Mouse (Mus musculus): Measurements from ENCODE around the gene Cog1. TPM values are rescaled to one million over a fixed set of nuclear protein-coding genes. Genes with fewer than 3 reads are reported as not detected.
A peak's percentile ranks its signal among the peaks of the same experiment; 100 is the strongest.

Cog1 gene
- total and polyA plus RNA-seq, 3 experiments: 29.4 to 113 (median 37.4) TPM

DNA sequence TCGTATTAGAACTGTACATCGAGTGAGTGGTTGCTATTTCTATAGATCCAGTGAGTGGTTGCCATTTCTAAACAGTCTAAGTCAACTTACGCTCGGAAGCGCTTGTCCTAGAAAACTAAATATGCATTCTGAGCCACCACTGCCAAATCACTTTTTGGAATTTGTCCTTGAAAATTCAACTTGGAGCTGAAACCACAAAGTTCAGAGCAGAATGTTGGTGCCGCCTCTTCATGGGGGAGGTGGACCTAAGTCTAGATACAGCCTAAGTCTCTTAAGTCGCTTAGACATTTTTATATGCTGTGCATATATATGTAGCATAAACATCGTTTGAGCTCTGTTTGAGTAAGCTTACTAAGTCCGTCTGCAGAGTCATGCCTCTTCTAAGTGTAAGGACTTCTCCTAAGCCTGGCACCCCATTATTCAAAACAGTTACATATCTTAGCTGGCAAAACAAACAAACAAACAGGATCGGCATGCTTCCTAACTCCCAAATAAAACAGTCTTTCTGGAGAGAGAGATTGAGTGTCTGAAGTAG is 37.8 kb upstream of the Cog1 start:
- Histone ChIP-seq H3K27me3 (ENCODE audit: control insufficient read depth in 1 of 2, insufficient read depth in 2 of 2, low read length in 2 of 2) (0 out of 4 replicates have a peak, but pooled peaks cover 0 to 2% of the 10 kb centered on the region in 2 experiments), H3K4me1 (ENCODE audit: control insufficient read depth in 1 of 2, insufficient read depth in 2 of 2, low read length in 2 of 2) (no peaks in the 10 kb centered on the region), H3K36me3 (ENCODE audit: control insufficient read depth in 1 of 2, insufficient read depth in 2 of 2, low read length in 2 of 2) (no peaks in the 10 kb centered on the region), H3K4me3 (ENCODE audit: control insufficient read depth in 1 of 2, insufficient read depth in 1 of 2, low read depth in 2 of 2, low read length in 2 of 2) (no peak overlapping the region), H3K9me3 (replicated peaks; ENCODE audit: insufficient read depth, low read length) (no peaks in the 10 kb centered on the region), H3K9ac (ENCODE audit: control insufficient read depth, low read depth, low read length, poor library complexity, severe bottlenecking) (no peak overlapping the region), H3K79me2 (ENCODE audit: control insufficient read depth, insufficient read depth, low read length, poor library complexity) (no peaks in the 10 kb centered on the region), H3K27ac (ENCODE audit: control insufficient read depth, low read depth, low read length) (no peak overlapping the region)
- no peak for DNase-seq (ENCODE audit: low read depth, low spot score)
- TF ChIP-seq EP300 (IDR thresholded peaks at IDR 0.05; ENCODE audit: low read depth in 1 of 2, low read length in 2 of 2) (no peak), MAZ (IDR thresholded peaks at IDR 0.05; ENCODE audit: low read depth, low read length) (no peak), CHD1 (IDR thresholded peaks at IDR 0.05; ENCODE audit: low read depth, low read length) (no peak), ZC3H11A (IDR thresholded peaks at IDR 0.05; ENCODE audit: low read depth, low read length) (no peak), CHD2 (IDR thresholded peaks at IDR 0.05; ENCODE audit: low read length) (no peak), GATA1 (IDR thresholded peaks at IDR 0.05; ENCODE audit: low read depth, low read length) (no peak), SMC3 (IDR thresholded peaks at IDR 0.05; ENCODE audit: low read depth, low read length) (no peak), RAD21 (IDR thresholded peaks at IDR 0.05; ENCODE audit: low read depth, low read length) (no peak), HCFC1 (IDR thresholded peaks at IDR 0.05; ENCODE audit: low read depth, low read length) (no peak), TBP (IDR thresholded peaks at IDR 0.05; ENCODE audit: low read depth, low read length) (no peak), POLR2A (IDR thresholded peaks at IDR 0.05; ENCODE audit: control insufficient read depth in 1 of 2, insufficient read depth in 1 of 2, low read depth in 1 of 2, low read length in 2 of 2, poor library complexity in 1 of 2) (no peak), ETS1 (IDR thresholded peaks at IDR 0.05; ENCODE audit: low read depth, low read length) (no peak), ZNF384 (IDR thresholded peaks at IDR 0.05; ENCODE audit: low read depth, low read length) (no peak)

- H3K36me3 ChIP-seq (ENCODE audit: control insufficient read depth in 1 of 2, insufficient read depth in 2 of 2, low read length in 2 of 2): no peaks in the 10 kb centered on the region
- TF ChIP-seq ZKSCAN1 (IDR thresholded peaks at IDR 0.05; ENCODE audit: low read depth, low read length): no peak
- no peak for TF ChIP-seq KAT2A (conservative IDR thresholded peaks at IDR 0.05; ENCODE audit: low read depth, low read length)
- no peak for TF ChIP-seq USF1 (IDR thresholded peaks at IDR 0.05; ENCODE audit: low read depth, low read length)
- no peak for TF ChIP-seq RCOR1 (IDR thresholded peaks at IDR 0.05; ENCODE audit: low read depth, low read length)
- TF ChIP-seq CTCF (IDR thresholded peaks at IDR 0.05 in 2 of 3, conservative IDR thresholded peaks at IDR 0.05 in 1 of 3; ENCODE audit: control insufficient read depth in 1 of 3, insufficient read depth in 1 of 3, low read depth in 2 of 3, low read length in 3 of 3, poor library complexity in 1 of 3, severe bottlenecking in 1 of 3): peak; percentile 77 to 83 (median 83)
- no peak for TF ChIP-seq BHLHE40 (IDR thresholded peaks at IDR 0.05; ENCODE audit: borderline replicate concordance, low read depth, low read length)
- TF ChIP-seq ZNF384 (IDR thresholded peaks at IDR 0.05; ENCODE audit: low read depth, low read length): no peak
- TF ChIP-seq EP300 (IDR thresholded peaks at IDR 0.05; ENCODE audit: low read depth in 1 of 2, low read length in 2 of 2): no peak
- no peak for TF ChIP-seq NELFE (IDR thresholded peaks at IDR 0.05; ENCODE audit: low read depth, low read length)
- TF ChIP-seq SIN3A (IDR thresholded peaks at IDR 0.05; ENCODE audit: low read length): no peak
- no peak for TF ChIP-seq TBP (IDR thresholded peaks at IDR 0.05; ENCODE audit: low read depth, low read length)
- no peak for TF ChIP-seq GATA1 (IDR thresholded peaks at IDR 0.05; ENCODE audit: low read depth, low read length)
- no peak for TF ChIP-seq MEF2A (IDR thresholded peaks at IDR 0.05; ENCODE audit: extremely low read depth, insufficient replicate concordance, low read depth, low read length, poor library complexity, severe bottlenecking)
- peak; percentile 74 for TF ChIP-seq SMC3 (IDR thresholded peaks at IDR 0.05; ENCODE audit: low read depth, low read length)
- peak; percentile 56 for TF ChIP-seq ZC3H11A (IDR thresholded peaks at IDR 0.05; ENCODE audit: low read depth, low read length)
- TF ChIP-seq MAX (IDR thresholded peaks at IDR 0.05; ENCODE audit: low read length): no peak
- TF ChIP-seq MAZ (IDR thresholded peaks at IDR 0.05; ENCODE audit: low read depth, low read length): no peak
- TF ChIP-seq TAL1 (IDR thresholded peaks at IDR 0.05; ENCODE audit: low read length): no peak
- TF ChIP-seq RAD21 (IDR thresholded peaks at IDR 0.05; ENCODE audit: low read depth, low read length): peak; percentile 66
- 0 out of 4 replicates have a peak, but pooled peaks cover 0 to 2% of the 10 kb centered on the region in 2 experiments for H3K27me3 ChIP-seq (ENCODE audit: control insufficient read depth in 1 of 2, insufficient read depth in 2 of 2, low read length in 2 of 2)
- no peak overlapping the region for H3K9ac ChIP-seq (ENCODE audit: control insufficient read depth, low read depth, low read length, poor library complexity, severe bottlenecking)
- DNase-seq (ENCODE audit: low read depth, low spot score): peak; percentile 61
- no peaks in the 10 kb centered on the region for H3K9me3 ChIP-seq (replicated peaks; ENCODE audit: insufficient read depth, low read length)
- no peak overlapping the region for H3K4me3 ChIP-seq (ENCODE audit: control insufficient read depth in 1 of 2, insufficient read depth in 1 of 2, low read depth in 2 of 2, low read length in 2 of 2)
- H3K4me1 ChIP-seq (ENCODE audit: control insufficient read depth in 1 of 2, insufficient read depth in 2 of 2, low read length in 2 of 2): no peaks in the 10 kb centered on the region
- no peaks in the 10 kb centered on the region for H3K79me2 ChIP-seq (ENCODE audit: control insufficient read depth, insufficient read depth, low read length, poor library complexity)
- H3K27ac ChIP-seq (ENCODE audit: control insufficient read depth, low read depth, low read length): no peak overlapping the region
Observed at GRCm38 (mm10) chr11:113611664-113612611, 37.0 kb upstream of the Cog1 start.

Data from MEL (cell line).